Mouse (Mus musculus) lung, postnatal 0 days (tissue): ENCODE measurements around the gene Unc5c.

Source experiments
- CTCF ChIP-seq: IDR thresholded peaks from 2 replicates; pipeline ENCODE4 v1.5.1; 2016; ENCODE audit warnings: antibody characterized with exemption, mild to moderate bottlenecking
- EP300 ChIP-seq: IDR thresholded peaks from 2 replicates; pipeline ENCODE4 v1.6.1; 2016; ENCODE audit warnings: antibody characterized with exemption, mild to moderate bottlenecking, control low read depth

DNA sequence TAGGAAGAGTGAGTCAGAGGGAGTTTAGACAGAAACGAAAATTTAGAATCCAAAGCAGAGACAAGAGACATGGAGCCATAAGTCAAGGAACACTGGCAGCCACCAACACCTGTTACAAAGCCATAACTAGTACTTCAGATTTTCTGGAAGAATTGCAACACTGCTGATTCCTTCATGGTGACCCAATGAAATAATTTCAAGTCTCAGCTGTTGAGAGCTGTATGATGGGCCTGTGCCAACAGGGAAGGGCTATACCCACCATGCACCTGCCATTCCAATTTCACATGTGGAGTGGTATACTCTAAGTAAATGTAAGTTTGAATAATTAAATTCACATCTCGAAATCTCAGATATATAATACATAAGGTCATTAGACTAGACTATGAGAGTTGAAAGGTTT, 259.5 kb downstream of the Unc5c start:
- no peak for TF ChIP-seq CTCF
- no peak for TF ChIP-seq EP300
